ENCODE assay signal across 8 mouse cellular contexts in the genomic region with DNA sequence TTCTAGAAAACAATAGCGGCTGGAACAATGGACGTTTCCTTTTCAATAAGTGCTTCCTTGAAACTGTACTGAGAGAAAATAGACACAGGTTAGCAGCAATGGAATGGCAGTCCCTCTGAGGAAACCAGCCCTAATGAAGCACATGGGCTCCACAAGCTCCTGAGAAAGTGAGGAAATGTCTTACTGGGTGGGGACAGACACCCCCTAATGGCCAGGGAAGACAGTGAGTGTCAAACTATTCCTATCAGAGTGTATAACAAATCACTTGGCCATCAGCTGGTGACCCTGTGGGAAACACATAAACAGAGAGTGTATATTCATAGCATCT.
DNase-seq lines count a peak whose midpoint lies in the region; ATAC-seq and TF ChIP-seq lines count a peak whose summit lies in the region.

No protein-coding gene starts in this region.

- H3K4me2 ChIP-seq in liver, postnatal 0 days (ENCODE audit: low read depth, low read length) = no peak overlapping the region
- H3K4me2 ChIP-seq in liver, embryonic 11.5 days = no peak overlapping the region
- H3K4me2 ChIP-seq in heart, embryonic 12.5 days = no peak overlapping the region
- no peak overlapping the region for H3K4me2 ChIP-seq in kidney, postnatal 0 days (ENCODE audit: low read length)
- H3K4me2 ChIP-seq in neural tube, embryonic 15.5 days = no peak overlapping the region; the same call in 1 of the 2 replicates

- no peak for DNase-seq in liver, postnatal 0 days
- DNase-seq in liver, embryonic 11.5 days (ENCODE audit: low spot score) = no peak
- peak; percentile 65 for DNase-seq in kidney, postnatal 0 days (ENCODE audit: low spot score)
- no peak for DNase-seq in right cerebral cortex, postnatal 14 days
- no peak for DNase-seq in urinary bladder, postnatal 14 days (ENCODE audit: low spot score)
- no peak for DNase-seq in layer of hippocampus, adult 18-20 months (ENCODE audit: low spot score in 2 of 2)

- H3K27me3 ChIP-seq in liver, postnatal 0 days (ENCODE audit: insufficient read depth, low read length) = no peaks in the 10 kb centered on the region
- no peaks in the 10 kb centered on the region for H3K27me3 ChIP-seq in liver, embryonic 11.5 days (replicated peaks; ENCODE audit: control insufficient read depth, insufficient read depth, low read length)
- H3K27me3 ChIP-seq in heart, embryonic 12.5 days (replicated peaks) = no peaks in the 10 kb centered on the region
- no peaks in the 10 kb centered on the region for H3K27me3 ChIP-seq in kidney, postnatal 0 days (ENCODE audit: insufficient read depth, low read length)
- no peaks in the 10 kb centered on the region for H3K27me3 ChIP-seq in neural tube, embryonic 15.5 days (replicated peaks)

- no peaks in the 10 kb centered on the region for H3K36me3 ChIP-seq in liver, postnatal 0 days (replicated peaks; ENCODE audit: insufficient read depth, low read length)
- no peaks in the 10 kb centered on the region for H3K36me3 ChIP-seq in liver, embryonic 11.5 days (ENCODE audit: control insufficient read depth, insufficient read depth, low read length)
- no peaks in the 10 kb centered on the region for H3K36me3 ChIP-seq in heart, embryonic 12.5 days
- no peaks in the 10 kb centered on the region for H3K36me3 ChIP-seq in kidney, postnatal 0 days (ENCODE audit: insufficient read depth, low read length)
- no peaks in the 10 kb centered on the region for H3K36me3 ChIP-seq in neural tube, embryonic 15.5 days

- no peak for TF ChIP-seq EP300 in liver, postnatal 0 days (IDR thresholded peaks at IDR 0.05; ENCODE audit: low read depth)

- H3K4me3 ChIP-seq in liver, postnatal 0 days (ENCODE audit: low read depth, low read length) = no peak overlapping the region
- no peak overlapping the region for H3K4me3 ChIP-seq in liver, embryonic 11.5 days (ENCODE audit: low read depth, low read length)
- no peak overlapping the region for H3K4me3 ChIP-seq in heart, embryonic 12.5 days
- no peak overlapping the region for H3K4me3 ChIP-seq in kidney, postnatal 0 days (replicated peaks; ENCODE audit: low read depth, low read length)
- H3K4me3 ChIP-seq in neural tube, embryonic 15.5 days (replicated peaks) = no peak overlapping the region

- TF ChIP-seq CTCF in liver, postnatal 0 days (IDR thresholded peaks at IDR 0.05; ENCODE audit: low read depth) = peak; percentile 37; the same call in 1 of the 2 replicates
- peak; percentile 57 for TF ChIP-seq CTCF in kidney, postnatal 0 days (IDR thresholded peaks at IDR 0.05; ENCODE audit: low read depth)

- no peak for ATAC-seq in liver, postnatal 0 days
- no peak for ATAC-seq in liver, embryonic 11.5 days (replicated peaks; ENCODE audit: low FRiP score)
- ATAC-seq in heart, embryonic 12.5 days (ENCODE audit: insufficient number of reproducible peaks, low FRiP score) = peak; percentile 59
- 0 out of 2 replicates have a peak, but pooled peaks have one; percentile 49 for ATAC-seq in kidney, postnatal 0 days (replicated peaks; ENCODE audit: low FRiP score, low read depth)
- ATAC-seq in neural tube, embryonic 15.5 days (ENCODE audit: low FRiP score) = peak; percentile 24; the same call in 1 of the 2 replicates

- H3K4me1 ChIP-seq in liver, postnatal 0 days (ENCODE audit: insufficient read depth) = no peaks in the 10 kb centered on the region
- H3K4me1 ChIP-seq in liver, embryonic 11.5 days (replicated peaks; ENCODE audit: control insufficient read depth, insufficient read depth, low read length) = no peaks in the 10 kb centered on the region
- 0 out of 2 replicates have a peak, but pooled peaks cover 7% of the 10 kb centered on the region for H3K4me1 ChIP-seq in heart, embryonic 12.5 days (replicated peaks)
- H3K4me1 ChIP-seq in kidney, postnatal 0 days (replicated peaks; ENCODE audit: insufficient read depth, low read length) = no peaks in the 10 kb centered on the region
- H3K4me1 ChIP-seq in neural tube, embryonic 15.5 days = peaks cover 8% of the 10 kb centered on the region; the same call in 1 of the 2 replicates

- H3K27ac ChIP-seq in liver, postnatal 0 days (ENCODE audit: low read depth) = 0 out of 2 replicates have a peak overlapping the region, but pooled peaks have one; percentile 57
- H3K27ac ChIP-seq in liver, embryonic 11.5 days (ENCODE audit: low read depth, low read length) = no peak overlapping the region
- peak overlapping the region; percentile 47; the same call in 1 of the 2 replicates for H3K27ac ChIP-seq in heart, embryonic 12.5 days (ENCODE audit: poor library complexity, severe bottlenecking)
- 0 out of 2 replicates have a peak overlapping the region, but pooled peaks have one; percentile 62 for H3K27ac ChIP-seq in kidney, postnatal 0 days
- H3K27ac ChIP-seq in neural tube, embryonic 15.5 days (replicated peaks) = no peak overlapping the region

- WGBS in liver, postnatal 0 days (ENCODE audit: insufficient replicate concordance) = 20% methylated on average over 2 of the region's 2 CpGs
- 45% methylated on average over 2 of the region's 2 CpGs for WGBS in liver, embryonic 11.5 days
- WGBS in heart, embryonic 12.5 days = 40% methylated on average over 2 of the region's 2 CpGs
- WGBS in kidney, postnatal 0 days = 33% methylated on average over 2 of the region's 2 CpGs
- 17% methylated on average over 2 of the region's 2 CpGs for WGBS in neural tube, embryonic 15.5 days

- no peak overlapping the region for H3K9ac ChIP-seq in liver, postnatal 0 days (replicated peaks)
- H3K9ac ChIP-seq in liver, embryonic 11.5 days (ENCODE audit: low read depth, low read length) = no peak overlapping the region
- H3K9ac ChIP-seq in heart, embryonic 12.5 days = no peak overlapping the region
- H3K9ac ChIP-seq in kidney, postnatal 0 days (ENCODE audit: low read depth, low read length) = no peak overlapping the region
- no peak overlapping the region for H3K9ac ChIP-seq in neural tube, embryonic 15.5 days (replicated peaks)

- no peaks in the 10 kb centered on the region for H3K9me3 ChIP-seq in liver, postnatal 0 days (ENCODE audit: low read length)
- no peaks in the 10 kb centered on the region for H3K9me3 ChIP-seq in liver, embryonic 11.5 days (ENCODE audit: control insufficient read depth, low read length)
- no peaks in the 10 kb centered on the region for H3K9me3 ChIP-seq in heart, embryonic 12.5 days (replicated peaks)
- no peaks in the 10 kb centered on the region for H3K9me3 ChIP-seq in kidney, postnatal 0 days (replicated peaks; ENCODE audit: low read length)
- H3K9me3 ChIP-seq in neural tube, embryonic 15.5 days (replicated peaks) = no peaks in the 10 kb centered on the region

Comparison
In these comparisons a context has a peak if more than half of its experiments do, and no peak if none do; other contexts are left out.
1. H3K27ac ChIP-seq: peak in liver, postnatal 0 days (single experiment), heart, embryonic 12.5 days (single experiment) and kidney, postnatal 0 days (single experiment); none in liver, embryonic 11.5 days (single experiment) and neural tube, embryonic 15.5 days (single experiment).
2. ATAC-seq: peak in heart, embryonic 12.5 days (single experiment), kidney, postnatal 0 days (single experiment) and neural tube, embryonic 15.5 days (single experiment); none in liver, postnatal 0 days (single experiment) and liver, embryonic 11.5 days (single experiment).